Mouse (Mus musculus) spleen, adult 2 months (tissue): ENCODE data around the gene Etnk2.

Source experiments
- CTCF ChIP-seq: fragments of 200-500 bp; IDR thresholded peaks from 2 replicates; pipeline ENCODE4 v1.5.1; 2011; ENCODE audit warnings: mild to moderate bottlenecking, inconsistent platforms; ENCODE audit not compliant: insufficient read depth, insufficient read length, insufficient replicate concordance; ENCODE audit errors: extremely low read depth
- POLR2A ChIP-seq: fragments of 200-500 bp; IDR thresholded peaks from 2 replicates; pipeline ENCODE4 v1.6.1; 2011; ENCODE audit warnings: low read depth, low read length, inconsistent platforms

DNA sequence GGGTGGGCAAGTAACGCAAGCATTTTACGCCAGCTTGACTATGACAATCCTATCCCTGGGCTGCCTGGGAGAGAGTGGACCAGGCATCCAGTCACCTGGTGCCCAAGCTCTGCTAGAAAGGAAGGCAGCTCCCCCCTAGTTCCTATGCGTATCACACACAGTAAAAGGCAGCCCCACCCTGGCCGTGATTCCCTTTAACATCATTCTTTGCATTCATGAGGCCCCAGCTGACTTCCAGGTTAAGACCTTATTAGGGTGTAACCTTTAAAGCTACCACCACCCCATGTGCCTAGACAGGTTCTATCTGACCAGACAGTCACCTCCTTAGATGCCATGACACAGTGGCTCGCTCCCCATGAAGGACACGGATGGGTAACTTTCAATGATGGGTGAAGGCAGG, 52.1 kb downstream of the Etnk2 start:
- no peak for TF ChIP-seq CTCF
- TF ChIP-seq POLR2A, result no peak
